Mouse (Mus musculus): ENCODE results near the gene 1190002N15Rik.

- no peak for TF ChIP-seq GATA1 (IDR thresholded peaks at IDR 0.05; ENCODE audit: low read length)
- no peak for TF ChIP-seq TAL1 (IDR thresholded peaks at IDR 0.05; ENCODE audit: low read length)
These were observed 49.9 kb downstream of the 1190002N15Rik start for GRCm38 (mm10) chr9:94487976-94488375.
